Mouse (Mus musculus) heart, embryonic 15.5 days (tissue): ENCODE data around the gene Nrip1. TPM values are rescaled to one million over a fixed set of nuclear protein-coding genes. Genes with fewer than 3 reads are reported as not detected.

Experiments
- ATAC-seq: fragments of 200-750 bp; cut with Nextera tagmentation; replicated peaks from 2 replicates; pipeline ENCODE4 v1.8.0; 2017; ENCODE audit warnings: low read depth, moderate TSS enrichment; ENCODE audit not compliant: insufficient number of reproducible peaks, insufficient read depth, low FRiP score
- H3K27ac ChIP-seq: fragments of 300-500 bp; sonication (generic); 2 replicates; pipeline ENCODE4 v1.5.1; 2015; ENCODE audit warnings: mild to moderate bottlenecking, inconsistent platforms
- H3K27me3 ChIP-seq: fragments of 300-500 bp; sonication (generic); 2 replicates; pipeline ENCODE4 v1.6.1; 2015; ENCODE audit warnings: inconsistent platforms
- H3K36me3 ChIP-seq: fragments of 300-500 bp; sonication (generic); 2 replicates; pipeline ENCODE4 v1.6.1; 2015; ENCODE audit warnings: mild to moderate bottlenecking, inconsistent platforms
- H3K4me1 ChIP-seq: fragments of 300-500 bp; sonication (generic); replicated peaks from 2 replicates; pipeline ENCODE4 v1.6.1; 2015; ENCODE audit warnings: inconsistent platforms
- H3K4me2 ChIP-seq: fragments of 300-500 bp; sonication (generic); 2 replicates; pipeline ENCODE4 v1.6.1; 2015; ENCODE audit warnings: inconsistent platforms, mild to moderate bottlenecking, moderate library complexity
- H3K4me3 ChIP-seq: fragments of 300-500 bp; sonication (generic); 2 replicates; pipeline ENCODE4 v1.5.1; 2015; ENCODE audit warnings: mild to moderate bottlenecking, inconsistent platforms
- H3K9ac ChIP-seq: fragments of 300-500 bp; sonication (generic); 2 replicates; pipeline ENCODE4 v1.6.1; 2015; ENCODE audit warnings: mild to moderate bottlenecking, inconsistent platforms
- H3K9me3 ChIP-seq: fragments of 300-500 bp; sonication (generic); replicated peaks from 2 replicates; pipeline ENCODE4 v1.6.1; 2016; ENCODE audit warnings: inconsistent platforms
- WGBS: fragments of 180-500 bp; shearing (Covaris S2); methylation state at CpG from one replicate; pipeline ENCODE4 v1.1.7; 2015; ENCODE audit warnings: mixed read lengths; 5-methylcytosine and 5-hydroxymethylcytosine counted together
- polyA plus RNA-seq: library from polyadenylated mRNA; unstranded; fragments of >200 nt; fragmentation: Nextera tagmentation; extraction: Ambion mirVana; gene quantifications from 2 replicates; pipeline ENCODE4 v1.2.1, GENCODE M21; 2015

The Nrip1 gene
- polyA plus RNA-seq, result 19.1 and 26.1 TPM in 2 replicates

GRCm38 (mm10) chr16:76373671-76374091, at the start of gene Nrip1:
Nrip1 (minus strand) TSS chr16:76373827.
- Histone ChIP-seq H3K9ac (peak within 1 kb of the TSS; percentile 84), H3K4me1 (peaks cover 23% of the 10 kb centered on the region), H3K4me3 (peak within 1 kb of the TSS; percentile 83), H3K27ac (peak within 1 kb of the TSS; percentile 99), H3K9me3 (no peaks in the 10 kb centered on the region), H3K27me3 (no peaks in the 10 kb centered on the region), H3K4me2 (peak within 1 kb of the TSS; percentile 74), H3K36me3 (no peaks in the 10 kb centered on the region)
- 0% methylated on average over 9 of the region's 9 CpGs for WGBS
- peak; percentile 14 for ATAC-seq

GRCm38 (mm10) chr16:76422531-76422930, 48.9 kb upstream of the Nrip1 start:
- Histone ChIP-seq H3K4me3 (no peak overlapping the region), H3K9ac (no peak overlapping the region), H3K36me3 (no peaks in the 10 kb centered on the region), H3K27me3 (no peaks in the 10 kb centered on the region), H3K9me3 (no peaks in the 10 kb centered on the region), H3K27ac (no peak overlapping the region), H3K4me2 (no peak overlapping the region), H3K4me1 (no peaks in the 10 kb centered on the region)
- no peak for ATAC-seq
- WGBS, result 80% methylated on average over 1 of the region's 1 CpGs

DNA sequence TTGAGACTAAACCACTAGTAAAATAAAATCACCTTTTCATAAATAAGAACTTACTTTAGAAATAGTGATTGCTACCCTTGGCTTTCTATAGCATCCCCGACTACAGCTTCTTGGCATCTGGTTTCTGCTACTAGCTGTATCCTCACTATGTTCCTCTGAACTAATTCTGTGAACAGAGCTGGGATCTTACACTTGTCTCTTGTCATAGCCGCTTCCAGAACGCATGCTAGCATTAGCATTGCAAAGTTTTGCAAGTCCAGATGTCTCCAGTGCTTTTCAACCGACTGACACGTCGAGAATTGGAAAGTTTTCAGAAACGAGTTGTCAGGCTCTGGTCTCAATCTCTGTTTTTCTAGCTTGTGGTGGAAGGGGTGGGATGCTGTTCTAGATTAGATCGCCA, 46.2 kb upstream of the Nrip1 start:
- H3K36me3 ChIP-seq, result no peaks in the 10 kb centered on the region
- 38% methylated on average over 8 of the region's 8 CpGs for WGBS
- no peak overlapping the region for H3K9ac ChIP-seq
- H3K4me2 ChIP-seq, result no peak overlapping the region
- H3K9me3 ChIP-seq, result no peaks in the 10 kb centered on the region
- H3K27me3 ChIP-seq, result no peaks in the 10 kb centered on the region
- H3K27ac ChIP-seq, result no peak overlapping the region
- H3K4me1 ChIP-seq, result no peaks in the 10 kb centered on the region
- no peak overlapping the region for H3K4me3 ChIP-seq
- ATAC-seq, result no peak

DNA sequence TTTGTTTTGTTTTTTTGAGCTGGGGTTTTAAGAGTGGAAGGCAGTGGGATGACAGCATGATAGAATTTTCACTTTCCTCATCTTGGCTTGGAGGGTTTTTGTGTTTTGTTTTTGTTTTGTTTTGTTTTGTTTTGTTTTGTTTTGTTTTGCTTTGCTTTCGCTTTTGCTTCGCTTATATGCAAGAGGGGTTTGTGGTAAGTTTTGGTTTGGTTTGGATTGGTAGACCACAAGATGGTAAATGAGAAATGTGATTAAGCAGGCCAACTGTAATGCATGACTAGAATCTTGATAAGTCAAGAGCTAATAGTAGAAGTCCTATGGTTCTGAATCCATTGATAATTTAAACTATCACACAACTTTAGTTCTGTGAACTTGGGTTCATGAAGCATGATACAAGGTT, 42.9 kb upstream of the Nrip1 start:
- no peak for ATAC-seq
- no peak overlapping the region for H3K4me3 ChIP-seq
- 84% methylated on average over 2 of the region's 2 CpGs for WGBS

GRCm38 (mm10) chr16:76416060-76416438, 42.4 kb upstream of the Nrip1 start:
- Histone ChIP-seq H3K4me1 (no peaks in the 10 kb centered on the region), H3K4me3 (no peak overlapping the region), H3K4me2 (no peak overlapping the region), H3K27ac (no peak overlapping the region), H3K36me3 (no peaks in the 10 kb centered on the region), H3K9me3 (no peaks in the 10 kb centered on the region), H3K9ac (no peak overlapping the region), H3K27me3 (no peaks in the 10 kb centered on the region)
- 73% methylated on average over 5 of the region's 5 CpGs for WGBS
- no peak for ATAC-seq

More for the DNA sequence above, 42.9 kb upstream of the Nrip1 start:
- Histone ChIP-seq H3K27me3 (no peaks in the 10 kb centered on the region), H3K4me2 (no peak overlapping the region), H3K36me3 (no peaks in the 10 kb centered on the region), H3K27ac (no peak overlapping the region), H3K4me1 (no peaks in the 10 kb centered on the region), H3K9ac (no peak overlapping the region), H3K9me3 (no peaks in the 10 kb centered on the region)

DNA sequence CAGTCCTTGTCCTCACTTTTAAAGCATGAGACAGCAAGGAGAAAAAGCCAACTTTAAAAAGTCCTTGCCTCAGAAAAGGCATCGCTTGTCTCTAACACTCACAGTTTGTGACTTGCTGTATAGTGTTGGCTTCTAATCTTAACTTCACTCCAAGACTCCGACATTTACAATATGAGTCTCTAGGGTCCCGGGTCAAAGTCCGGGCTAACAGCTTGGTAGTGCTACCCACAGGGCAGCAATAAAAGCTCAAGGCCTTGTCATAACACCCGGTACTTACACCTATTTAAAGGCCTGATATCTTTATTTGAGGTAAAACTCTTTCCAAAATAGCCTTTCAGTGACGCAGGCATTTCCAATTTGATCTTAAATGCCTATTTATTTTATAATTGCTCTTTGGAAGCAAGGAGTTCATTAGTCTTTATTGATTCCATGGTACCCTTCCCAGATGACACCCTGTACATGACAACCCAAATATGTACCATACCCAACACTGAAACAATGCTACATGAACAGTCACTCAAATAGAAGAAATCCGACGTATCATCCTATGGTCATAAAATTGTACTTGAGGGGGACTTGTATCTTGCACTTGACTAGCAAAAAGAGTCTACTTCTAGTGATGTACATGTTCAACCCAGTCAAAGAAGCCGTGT, 41.9 kb upstream of the Nrip1 start:
- Histone ChIP-seq H3K9ac (no peak overlapping the region), H3K36me3 (no peaks in the 10 kb centered on the region), H3K4me2 (no peak overlapping the region), H3K4me1 (no peaks in the 10 kb centered on the region), H3K27ac (no peak overlapping the region), H3K27me3 (no peaks in the 10 kb centered on the region), H3K9me3 (no peaks in the 10 kb centered on the region), H3K4me3 (no peak overlapping the region)
- WGBS, result 81% methylated on average over 9 of the region's 9 CpGs
- no peak for ATAC-seq

- ATAC-seq, result no peak
- WGBS, result 45% methylated on average over 5 of the region's 5 CpGs
- Histone ChIP-seq H3K9me3 (no peaks in the 10 kb centered on the region), H3K9ac (no peak overlapping the region), H3K4me2 (no peak overlapping the region), H3K36me3 (no peaks in the 10 kb centered on the region), H3K27me3 (no peaks in the 10 kb centered on the region), H3K27ac (no peak overlapping the region), H3K4me1 (no peaks in the 10 kb centered on the region), H3K4me3 (no peak overlapping the region)
Measured at GRCm38 (mm10) chr16:76414528-76414927, 40.9 kb upstream of the Nrip1 start.

DNA sequence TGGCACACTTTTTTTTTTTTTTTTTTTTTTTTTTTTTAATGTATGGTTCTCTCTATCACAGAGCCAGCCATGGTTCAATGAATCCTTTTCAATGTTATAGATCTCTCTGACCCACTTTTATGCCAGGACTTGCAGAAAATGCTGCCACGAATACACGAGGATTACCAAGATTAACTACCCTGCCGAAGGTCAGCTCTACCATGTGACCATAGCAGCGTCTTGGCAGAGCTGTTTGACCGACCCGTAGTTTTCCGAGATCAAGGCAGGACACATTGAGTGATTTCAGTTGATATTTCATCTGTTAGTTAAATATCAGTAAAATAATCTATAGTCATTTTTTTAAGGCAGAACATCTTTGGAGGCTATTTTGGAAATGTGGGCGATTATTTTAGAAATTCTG, 40.0 kb upstream of the Nrip1 start:
- H3K9ac ChIP-seq, result no peak overlapping the region
- no peak overlapping the region for H3K27ac ChIP-seq
- no peak overlapping the region for H3K4me2 ChIP-seq
- 91% methylated on average over 8 of the region's 8 CpGs for WGBS
- H3K27me3 ChIP-seq, result no peaks in the 10 kb centered on the region
- no peaks in the 10 kb centered on the region; the same call in 1 of the 2 replicates for H3K4me1 ChIP-seq
- H3K9me3 ChIP-seq, result no peaks in the 10 kb centered on the region
- H3K4me3 ChIP-seq, result no peak overlapping the region
- ATAC-seq, result no peak
- H3K36me3 ChIP-seq, result no peaks in the 10 kb centered on the region

- ATAC-seq, result no peak
- WGBS, result 28% methylated on average over 1 of the region's 1 CpGs
- peaks cover 10% of the 10 kb centered on the region for H3K4me1 ChIP-seq
- no peak overlapping the region for H3K27ac ChIP-seq
- no peak overlapping the region for H3K4me2 ChIP-seq
- H3K4me3 ChIP-seq, result no peak overlapping the region
- H3K9me3 ChIP-seq, result no peaks in the 10 kb centered on the region
- no peaks in the 10 kb centered on the region for H3K27me3 ChIP-seq
- H3K9ac ChIP-seq, result no peak overlapping the region
- no peaks in the 10 kb centered on the region for H3K36me3 ChIP-seq
Measured at GRCm38 (mm10) chr16:76409355-76409722, 35.7 kb upstream of the Nrip1 start.

GRCm38 (mm10) chr16:76408696-76409354, 35.2 kb upstream of the Nrip1 start:
- ATAC-seq, result no peak
- WGBS, result 62% methylated on average over 4 of the region's 4 CpGs

DNA sequence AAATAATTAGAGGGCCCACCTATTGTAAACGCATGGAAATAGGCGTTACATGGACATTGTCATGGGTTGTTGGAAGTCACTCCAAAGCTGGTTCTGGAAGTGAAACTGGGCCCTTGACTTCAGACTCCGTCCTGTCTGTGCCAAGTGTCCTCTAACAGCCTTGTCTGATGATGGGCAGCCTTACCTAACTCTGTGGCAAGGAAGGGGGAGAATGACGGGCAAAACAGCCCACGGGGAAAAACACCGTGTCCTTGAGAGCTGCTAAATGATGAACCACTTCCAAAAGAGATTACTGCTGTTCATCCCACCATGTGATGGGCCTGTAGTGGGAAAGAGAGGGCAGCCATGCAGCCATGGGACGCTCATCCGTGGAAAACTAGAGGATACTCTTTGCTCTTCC, 34.6 kb upstream of the Nrip1 start:
- Histone ChIP-seq H3K27me3 (no peaks in the 10 kb centered on the region), H3K9me3 (no peaks in the 10 kb centered on the region), H3K4me2 (no peak overlapping the region), H3K4me3 (no peak overlapping the region), H3K4me1 (peaks cover 10% of the 10 kb centered on the region), H3K9ac (no peak overlapping the region), H3K36me3 (no peaks in the 10 kb centered on the region), H3K27ac (no peak overlapping the region)
- WGBS, result 68% methylated on average over 8 of the region's 8 CpGs
- ATAC-seq, result no peak

More at GRCm38 (mm10) chr16:76408696-76409354, 35.2 kb upstream of the Nrip1 start:
- Histone ChIP-seq H3K27ac (no peak overlapping the region), H3K9me3 (no peaks in the 10 kb centered on the region), H3K9ac (no peak overlapping the region), H3K4me2 (no peak overlapping the region), H3K4me1 (peaks cover 10% of the 10 kb centered on the region), H3K36me3 (no peaks in the 10 kb centered on the region), H3K4me3 (no peak overlapping the region), H3K27me3 (no peaks in the 10 kb centered on the region)
